Mouse (Mus musculus): ENCODE data around the gene Casp4. TPM values are rescaled to one million over a fixed set of nuclear protein-coding genes. Genes with fewer than 3 reads are reported as not detected.

The Casp4 gene
- 3.5 and 6.3 TPM in 2 replicates for polyA plus RNA-seq (2012; rRNA removed)

- no peaks in the 10 kb centered on the region for H3K27me3 ChIP-seq (ENCODE audit: control insufficient read depth, insufficient read depth, low read length)
Observed at GRCm38 (mm10) chr9:5308561-5308960, at the start of gene Casp4. Casp4 (plus strand) TSS chr9:5308828.

GRCm38 (mm10) chr9:5263951-5264475 is 44.6 kb upstream of the Casp4 start:
- H3K27me3 ChIP-seq (ENCODE audit: control insufficient read depth, insufficient read depth, low read length), result no peaks in the 10 kb centered on the region
- no peak overlapping the region for H3K4me3 ChIP-seq (ENCODE audit: control insufficient read depth, insufficient read depth, low read length)
- H3K36me3 ChIP-seq (ENCODE audit: control insufficient read depth, insufficient read depth, low read length), result no peaks in the 10 kb centered on the region
- DNase-seq, result no peak
- H3K27ac ChIP-seq (ENCODE audit: control insufficient read depth, insufficient read depth, low read length), result no peak overlapping the region
- no peaks in the 10 kb centered on the region for H3K4me1 ChIP-seq (replicated peaks; ENCODE audit: control insufficient read depth, insufficient read depth, low read length)
- TF ChIP-seq POLR2A (IDR thresholded peaks at IDR 0.05; ENCODE audit: control insufficient read depth, extremely low read depth, insufficient read depth, low read length, poor library complexity) (no peak), CTCF (IDR thresholded peaks at IDR 0.05; ENCODE audit: borderline replicate concordance, control insufficient read depth, extremely low read depth, insufficient read depth, low read length, poor library complexity) (no peak)
- 92% methylated on average over 2 of the region's 2 CpGs for WGBS

More at GRCm38 (mm10) chr9:5308561-5308960, at the start of gene Casp4:
- no peak for DNase-seq
- no peak within 1 kb of the TSS for H3K4me3 ChIP-seq (ENCODE audit: control insufficient read depth, insufficient read depth, low read length)
- no peak within 1 kb of the TSS for H3K27ac ChIP-seq (ENCODE audit: control insufficient read depth, insufficient read depth, low read length)
- H3K36me3 ChIP-seq (ENCODE audit: control insufficient read depth, insufficient read depth, low read length), result no peaks in the 10 kb centered on the region
- no peaks in the 10 kb centered on the region for H3K4me1 ChIP-seq (replicated peaks; ENCODE audit: control insufficient read depth, insufficient read depth, low read length)
- no peak for TF ChIP-seq POLR2A (IDR thresholded peaks at IDR 0.05; ENCODE audit: control insufficient read depth, extremely low read depth, insufficient read depth, low read length, poor library complexity)
- no peak for TF ChIP-seq CTCF (IDR thresholded peaks at IDR 0.05; ENCODE audit: borderline replicate concordance, control insufficient read depth, extremely low read depth, insufficient read depth, low read length, poor library complexity)
- 3% methylated on average over 5 of the region's 5 CpGs for WGBS

- Histone ChIP-seq H3K27ac (ENCODE audit: control insufficient read depth, insufficient read depth, low read length) (no peak overlapping the region), H3K4me1 (replicated peaks; ENCODE audit: control insufficient read depth, insufficient read depth, low read length) (no peaks in the 10 kb centered on the region), H3K36me3 (ENCODE audit: control insufficient read depth, insufficient read depth, low read length) (no peaks in the 10 kb centered on the region), H3K27me3 (ENCODE audit: control insufficient read depth, insufficient read depth, low read length) (no peaks in the 10 kb centered on the region), H3K4me3 (ENCODE audit: control insufficient read depth, insufficient read depth, low read length) (no peak overlapping the region)
- TF ChIP-seq POLR2A (IDR thresholded peaks at IDR 0.05; ENCODE audit: control insufficient read depth, extremely low read depth, insufficient read depth, low read length, poor library complexity), result no peak
- 85% methylated on average over 2 of the region's 2 CpGs for WGBS
- DNase-seq, result no peak
Observed at GRCm38 (mm10) chr9:5270274-5270673, 38.4 kb upstream of the Casp4 start.

GRCm38 (mm10) chr9:5270884-5271283 is 37.7 kb upstream of the Casp4 start:
- Histone ChIP-seq H3K4me3 (ENCODE audit: control insufficient read depth, insufficient read depth, low read length) (no peak overlapping the region), H3K27ac (ENCODE audit: control insufficient read depth, insufficient read depth, low read length) (no peak overlapping the region), H3K27me3 (ENCODE audit: control insufficient read depth, insufficient read depth, low read length) (no peaks in the 10 kb centered on the region), H3K4me1 (replicated peaks; ENCODE audit: control insufficient read depth, insufficient read depth, low read length) (no peaks in the 10 kb centered on the region), H3K36me3 (ENCODE audit: control insufficient read depth, insufficient read depth, low read length) (no peaks in the 10 kb centered on the region)
- no peak for TF ChIP-seq CTCF (IDR thresholded peaks at IDR 0.05; ENCODE audit: borderline replicate concordance, control insufficient read depth, extremely low read depth, insufficient read depth, low read length, poor library complexity)
- no peak for DNase-seq
- 60% methylated on average over 1 of the region's 1 CpGs for WGBS

- Histone ChIP-seq H3K27me3 (ENCODE audit: control insufficient read depth, insufficient read depth, low read length) (no peaks in the 10 kb centered on the region), H3K4me3 (ENCODE audit: control insufficient read depth, insufficient read depth, low read length) (no peak overlapping the region), H3K36me3 (ENCODE audit: control insufficient read depth, insufficient read depth, low read length) (no peaks in the 10 kb centered on the region), H3K27ac (ENCODE audit: control insufficient read depth, insufficient read depth, low read length) (no peak overlapping the region), H3K4me1 (replicated peaks; ENCODE audit: control insufficient read depth, insufficient read depth, low read length) (no peaks in the 10 kb centered on the region)
- TF ChIP-seq POLR2A (IDR thresholded peaks at IDR 0.05; ENCODE audit: control insufficient read depth, extremely low read depth, insufficient read depth, low read length, poor library complexity) (no peak), CTCF (IDR thresholded peaks at IDR 0.05; ENCODE audit: borderline replicate concordance, control insufficient read depth, extremely low read depth, insufficient read depth, low read length, poor library complexity) (no peak)
- WGBS, result 86% methylated on average over 6 of the region's 6 CpGs
- no peak for DNase-seq
Observed at GRCm38 (mm10) chr9:5271334-5271845, 37.2 kb upstream of the Casp4 start.

- H3K4me3 ChIP-seq (ENCODE audit: control insufficient read depth, insufficient read depth, low read length), result no peak overlapping the region
- TF ChIP-seq POLR2A (IDR thresholded peaks at IDR 0.05; ENCODE audit: control insufficient read depth, extremely low read depth, insufficient read depth, low read length, poor library complexity) (no peak), CTCF (IDR thresholded peaks at IDR 0.05; ENCODE audit: borderline replicate concordance, control insufficient read depth, extremely low read depth, insufficient read depth, low read length, poor library complexity) (no peak)
- no peaks in the 10 kb centered on the region for H3K36me3 ChIP-seq (ENCODE audit: control insufficient read depth, insufficient read depth, low read length)
- DNase-seq, result no peak
- H3K27me3 ChIP-seq (ENCODE audit: control insufficient read depth, insufficient read depth, low read length), result no peaks in the 10 kb centered on the region
- no peak overlapping the region for H3K27ac ChIP-seq (ENCODE audit: control insufficient read depth, insufficient read depth, low read length)
- no peaks in the 10 kb centered on the region for H3K4me1 ChIP-seq (replicated peaks; ENCODE audit: control insufficient read depth, insufficient read depth, low read length)
- WGBS, result 86% methylated on average over 2 of the region's 2 CpGs
Observed at GRCm38 (mm10) chr9:5286071-5286470, 22.6 kb upstream of the Casp4 start.

GRCm38 (mm10) chr9:5286597-5286996 is 22.0 kb upstream of the Casp4 start:
- Histone ChIP-seq H3K4me1 (replicated peaks; ENCODE audit: control insufficient read depth, insufficient read depth, low read length) (no peaks in the 10 kb centered on the region), H3K36me3 (ENCODE audit: control insufficient read depth, insufficient read depth, low read length) (no peaks in the 10 kb centered on the region), H3K27me3 (ENCODE audit: control insufficient read depth, insufficient read depth, low read length) (no peaks in the 10 kb centered on the region), H3K4me3 (ENCODE audit: control insufficient read depth, insufficient read depth, low read length) (no peak overlapping the region), H3K27ac (ENCODE audit: control insufficient read depth, insufficient read depth, low read length) (no peak overlapping the region)
- no peak for TF ChIP-seq CTCF (IDR thresholded peaks at IDR 0.05; ENCODE audit: borderline replicate concordance, control insufficient read depth, extremely low read depth, insufficient read depth, low read length, poor library complexity)
- TF ChIP-seq POLR2A (IDR thresholded peaks at IDR 0.05; ENCODE audit: control insufficient read depth, extremely low read depth, insufficient read depth, low read length, poor library complexity), result no peak
- no peak for DNase-seq

Measured in thymus, adult 2 months (tissue).